Mouse (Mus musculus): ENCODE data around the gene Shld2. TPM values are rescaled to one million over a fixed set of nuclear protein-coding genes. Genes with fewer than 3 reads are reported as not detected.

The Shld2 gene
- polyA plus RNA-seq, 1 experiment from 2014 or later: 9.0 TPM

- 52% methylated on average over 6 of the region's 6 CpGs for WGBS
- no peaks in the 10 kb centered on the region for H3K4me1 ChIP-seq
- H3K27me3 ChIP-seq (ENCODE audit: insufficient read depth, poor library complexity, severe bottlenecking): no peaks in the 10 kb centered on the region
- H3K4me3 ChIP-seq: no peak overlapping the region
- no peak overlapping the region for H3K27ac ChIP-seq
- H3K36me3 ChIP-seq: no peaks in the 10 kb centered on the region
- no peaks in the 10 kb centered on the region for H3K9me3 ChIP-seq
- DNase-seq (ENCODE audit: low spot score): no peak
Observed at GRCm38 (mm10) chr14:34252470-34253145, 57.7 kb downstream of the Shld2 start.

GRCm38 (mm10) chr14:34240676-34241075 is 69.6 kb downstream of the Shld2 start:
- no peak for DNase-seq (ENCODE audit: low spot score)
- no peaks in the 10 kb centered on the region for H3K9me3 ChIP-seq
- WGBS: 59% methylated on average over 6 of the region's 6 CpGs
- no peaks in the 10 kb centered on the region for H3K27me3 ChIP-seq (ENCODE audit: insufficient read depth, poor library complexity, severe bottlenecking)
- no peak overlapping the region for H3K27ac ChIP-seq
- peaks cover 4% of the 10 kb centered on the region; the same call in 1 of the 2 replicates for H3K36me3 ChIP-seq
- no peak overlapping the region for H3K4me3 ChIP-seq
- no peaks in the 10 kb centered on the region for H3K4me1 ChIP-seq

GRCm38 (mm10) chr14:34240263-34240662 is 70.0 kb downstream of the Shld2 start:
- H3K27ac ChIP-seq: no peak overlapping the region
- no peaks in the 10 kb centered on the region for H3K9me3 ChIP-seq
- H3K27me3 ChIP-seq (ENCODE audit: insufficient read depth, poor library complexity, severe bottlenecking): no peaks in the 10 kb centered on the region
- H3K4me1 ChIP-seq: no peaks in the 10 kb centered on the region
- H3K36me3 ChIP-seq: peaks cover 4% of the 10 kb centered on the region; the same call in 1 of the 2 replicates
- DNase-seq (ENCODE audit: low spot score): no peak
- 54% methylated on average over 10 of the region's 10 CpGs for WGBS
- no peak overlapping the region for H3K4me3 ChIP-seq

GRCm38 (mm10) chr14:34234630-34235380 is 75.5 kb downstream of the Shld2 start:
- H3K9me3 ChIP-seq: no peaks in the 10 kb centered on the region
- H3K36me3 ChIP-seq: no peaks in the 10 kb centered on the region; the same call in 1 of the 2 replicates
- peaks cover 6% of the 10 kb centered on the region for H3K4me1 ChIP-seq
- no peak overlapping the region for H3K27ac ChIP-seq
- peak overlapping the region; percentile 53 for H3K4me3 ChIP-seq
- peak; percentile 93 for DNase-seq (ENCODE audit: low spot score)
- WGBS: 5% methylated on average over 16 of the region's 16 CpGs
- no peaks in the 10 kb centered on the region for H3K27me3 ChIP-seq (ENCODE audit: insufficient read depth, poor library complexity, severe bottlenecking)

- Histone ChIP-seq H3K9me3 (no peaks in the 10 kb centered on the region), H3K4me3 (no peak overlapping the region), H3K27me3 (ENCODE audit: insufficient read depth, poor library complexity, severe bottlenecking) (no peaks in the 10 kb centered on the region), H3K36me3 (no peaks in the 10 kb centered on the region; the same call in 1 of the 2 replicates), H3K27ac (no peak overlapping the region), H3K4me1 (peaks cover 12% of the 10 kb centered on the region)
- WGBS: 58% methylated on average over 4 of the region's 4 CpGs
- DNase-seq (ENCODE audit: low spot score): peak; percentile 69
Observed at GRCm38 (mm10) chr14:34233846-34234245, 76.4 kb downstream of the Shld2 start.

- H3K4me3 ChIP-seq: no peak overlapping the region
- peaks cover 19% of the 10 kb centered on the region for H3K4me1 ChIP-seq
- no peaks in the 10 kb centered on the region; the same call in 1 of the 2 replicates for H3K36me3 ChIP-seq
- H3K27me3 ChIP-seq (ENCODE audit: insufficient read depth, poor library complexity, severe bottlenecking): no peaks in the 10 kb centered on the region
- 86% methylated on average over 9 of the region's 9 CpGs for WGBS
- H3K9me3 ChIP-seq: no peaks in the 10 kb centered on the region
- H3K27ac ChIP-seq: no peak overlapping the region
- DNase-seq (ENCODE audit: low spot score): peak; percentile 74
Observed at GRCm38 (mm10) chr14:34232866-34233680, 77.2 kb downstream of the Shld2 start.

- Histone ChIP-seq H3K4me3 (no peak overlapping the region), H3K4me1 (peaks cover 21% of the 10 kb centered on the region), H3K9me3 (no peaks in the 10 kb centered on the region), H3K27ac (no peak overlapping the region), H3K27me3 (ENCODE audit: insufficient read depth, poor library complexity, severe bottlenecking) (no peaks in the 10 kb centered on the region), H3K36me3 (no peaks in the 10 kb centered on the region; the same call in 1 of the 2 replicates)
- 76% methylated on average over 7 of the region's 7 CpGs for WGBS
- DNase-seq (ENCODE audit: low spot score): no peak
Observed at GRCm38 (mm10) chr14:34232340-34232739, 78.0 kb downstream of the Shld2 start.

- H3K4me1 ChIP-seq: peaks cover 15% of the 10 kb centered on the region
- H3K27ac ChIP-seq: peak overlapping the region; percentile 38; the same call in 1 of the 2 replicates
- no peaks in the 10 kb centered on the region for H3K9me3 ChIP-seq
- H3K4me3 ChIP-seq: no peak overlapping the region
- 38% methylated on average over 10 of the region's 10 CpGs for WGBS
- no peaks in the 10 kb centered on the region for H3K36me3 ChIP-seq
- 0 out of 2 replicates have a peak, but pooled peaks cover 5% of the 10 kb centered on the region for H3K27me3 ChIP-seq (ENCODE audit: insufficient read depth, poor library complexity, severe bottlenecking)
- DNase-seq (ENCODE audit: low spot score): peak; percentile 80
Observed at GRCm38 (mm10) chr14:34228830-34229506, 81.3 kb downstream of the Shld2 start.

GRCm38 (mm10) chr14:34227981-34228380 is 82.3 kb downstream of the Shld2 start:
- no peaks in the 10 kb centered on the region for H3K36me3 ChIP-seq
- 83% methylated on average over 12 of the region's 12 CpGs for WGBS
- no peak overlapping the region for H3K27ac ChIP-seq
- H3K4me3 ChIP-seq: no peak overlapping the region
- peaks cover 15% of the 10 kb centered on the region for H3K4me1 ChIP-seq
- H3K9me3 ChIP-seq: no peaks in the 10 kb centered on the region
- H3K27me3 ChIP-seq (ENCODE audit: insufficient read depth, poor library complexity, severe bottlenecking): 0 out of 2 replicates have a peak, but pooled peaks cover 6% of the 10 kb centered on the region
- no peak for DNase-seq (ENCODE audit: low spot score)

- Histone ChIP-seq H3K4me1 (peaks cover 15% of the 10 kb centered on the region), H3K27ac (no peak overlapping the region), H3K4me3 (no peak overlapping the region), H3K36me3 (no peaks in the 10 kb centered on the region), H3K9me3 (no peaks in the 10 kb centered on the region), H3K27me3 (ENCODE audit: insufficient read depth, poor library complexity, severe bottlenecking) (peaks cover 19% of the 10 kb centered on the region)
- DNase-seq (ENCODE audit: low spot score): no peak
- WGBS: 82% methylated on average over 4 of the region's 4 CpGs
Observed at GRCm38 (mm10) chr14:34226566-34226965, 83.7 kb downstream of the Shld2 start.

- Histone ChIP-seq H3K4me1 (peaks cover 15% of the 10 kb centered on the region), H3K27ac (no peak overlapping the region), H3K9me3 (no peaks in the 10 kb centered on the region), H3K27me3 (ENCODE audit: insufficient read depth, poor library complexity, severe bottlenecking) (peaks cover 25% of the 10 kb centered on the region), H3K4me3 (no peak overlapping the region), H3K36me3 (no peaks in the 10 kb centered on the region)
- no peak for DNase-seq (ENCODE audit: low spot score)
- 74% methylated on average over 9 of the region's 9 CpGs for WGBS
Observed at GRCm38 (mm10) chr14:34225986-34226385, 84.3 kb downstream of the Shld2 start.

- H3K36me3 ChIP-seq: no peaks in the 10 kb centered on the region
- no peak overlapping the region for H3K4me3 ChIP-seq
- no peak for DNase-seq (ENCODE audit: low spot score)
- H3K27ac ChIP-seq: no peak overlapping the region
- H3K9me3 ChIP-seq: no peaks in the 10 kb centered on the region
- 60% methylated on average over 5 of the region's 5 CpGs for WGBS
- peaks cover 50% of the 10 kb centered on the region for H3K27me3 ChIP-seq (ENCODE audit: insufficient read depth, poor library complexity, severe bottlenecking)
- H3K4me1 ChIP-seq: peaks cover 12% of the 10 kb centered on the region
Observed at GRCm38 (mm10) chr14:34223362-34223898, 86.9 kb downstream of the Shld2 start.
